Mouse (Mus musculus) limb, embryonic 14.5 days (tissue): ENCODE data around the gene Cbx3. TPM values are rescaled to one million over a fixed set of nuclear protein-coding genes. Genes with fewer than 3 reads are reported as not detected.

Experiments used
- ATAC-seq: fragments of 200-750 bp; cut with Nextera tagmentation; 2 replicates; pipeline ENCODE4 v1.8.0; 2017; ENCODE audit warnings: low read depth, moderate number of reproducible peaks, moderate TSS enrichment; ENCODE audit not compliant: low FRiP score
- DNase-seq: peaks from one replicate; pipeline ENCODE4 v3.0.0-alpha.2; 2015; ENCODE audit warnings: low spot score
- H3K27ac ChIP-seq: fragments of 300-500 bp; sonication (generic); replicated peaks from 2 replicates; pipeline ENCODE4 v1.5.1; 2014; ENCODE audit warnings: low read depth, mild to moderate bottlenecking, low read length, moderate library complexity, mixed read lengths
- H3K27me3 ChIP-seq: fragments of 300-500 bp; sonication (generic); 2 replicates; pipeline ENCODE4 v1.6.1; 2014; ENCODE audit warnings: low read length, mixed read lengths; ENCODE audit not compliant: control insufficient read depth, insufficient read depth
- H3K36me3 ChIP-seq: fragments of 300-500 bp; sonication (generic); 2 replicates; pipeline ENCODE4 v1.6.1; 2014; ENCODE audit warnings: mild to moderate bottlenecking, low read length, moderate library complexity, mixed read lengths; ENCODE audit not compliant: control insufficient read depth, insufficient read depth
- H3K4me1 ChIP-seq: fragments of 300-500 bp; sonication (generic); 2 replicates; pipeline ENCODE4 v1.6.1; 2014; ENCODE audit warnings: antibody characterized with exemption, low read length, mixed read lengths; ENCODE audit not compliant: control insufficient read depth, insufficient read depth
- H3K4me2 ChIP-seq: fragments of 300-500 bp; sonication (generic); replicated peaks from 2 replicates; pipeline ENCODE4 v1.6.1; 2014; ENCODE audit warnings: low read depth, mild to moderate bottlenecking, low read length, moderate library complexity; ENCODE audit not compliant: severe bottlenecking
- H3K4me3 ChIP-seq: fragments of 300-500 bp; sonication (generic); replicated peaks from 2 replicates; pipeline ENCODE4 v1.5.1; 2014; ENCODE audit warnings: low read length
- H3K9ac ChIP-seq: fragments of 300-500 bp; sonication (generic); 2 replicates; pipeline ENCODE4 v1.6.1; 2014; ENCODE audit warnings: mild to moderate bottlenecking, low read depth, low read length, moderate library complexity; ENCODE audit not compliant: severe bottlenecking
- H3K9me3 ChIP-seq: fragments of 300-500 bp; sonication (generic); 2 replicates; pipeline ENCODE4 v1.6.1; 2016; ENCODE audit warnings: low read length; ENCODE audit not compliant: control insufficient read depth
- POLR2A ChIP-seq: fragments of 200-500 bp; IDR thresholded peaks from 2 replicates; pipeline ENCODE4 v1.8.0; 2012; ENCODE audit warnings: inconsistent platforms, mild to moderate bottlenecking, moderate library complexity, borderline replicate concordance; ENCODE audit not compliant: insufficient read depth, insufficient read length; ENCODE audit errors: extremely low read depth
- WGBS: fragments of 180-500 bp; shearing (Covaris S2); extraction: QIAGEN DNeasy Blood & Tissue Kit; methylation state at CpG from one replicate; pipeline ENCODE4 v1.1.7; 2014; 5-methylcytosine and 5-hydroxymethylcytosine counted together
- polyA plus RNA-seq, 2 experiments: library from polyadenylated mRNA; depleted of rRNA in 1 of 2; stranded (reverse) in 1 of 2; unstranded in 1 of 2; fragments of >200 nt; fragmentation: Nextera tagmentation in 1 of 2; extraction: Ambion mirVana in 1 of 2; gene quantifications; 2 replicates each; pipeline versions ENCODE4 v1.2.1 to v1.2.3; 2012 to 2014

The Cbx3 gene
- polyA plus RNA-seq, 2 experiments = 120 to 444 TPM

GRCm38 (mm10) chr6:51459313-51460020 is 10.7 kb upstream of the Cbx3 start:
- ATAC-seq (peak; percentile 53), DNase-seq (no peak)
- H3K36me3 ChIP-seq = peaks cover 57% of the 10 kb centered on the region
- H3K9ac ChIP-seq = no peak overlapping the region
- H3K27me3 ChIP-seq = no peaks in the 10 kb centered on the region
- H3K4me1 ChIP-seq = 0 out of 2 replicates have a peak, but pooled peaks cover 3% of the 10 kb centered on the region
- H3K4me2 ChIP-seq = no peak overlapping the region
- TF ChIP-seq POLR2A = no peak
- no peaks in the 10 kb centered on the region for H3K9me3 ChIP-seq
- no peak overlapping the region for H3K4me3 ChIP-seq
- 41% methylated on average over 5 of the region's 5 CpGs for WGBS
- no peak overlapping the region for H3K27ac ChIP-seq

GRCm38 (mm10) chr6:51460021-51460360 is 10.2 kb upstream of the Cbx3 start:
- Histone ChIP-seq H3K4me2 (no peak overlapping the region), H3K9me3 (no peaks in the 10 kb centered on the region), H3K27ac (no peak overlapping the region), H3K4me1 (0 out of 2 replicates have a peak, but pooled peaks cover 1% of the 10 kb centered on the region), H3K36me3 (peaks cover 62% of the 10 kb centered on the region), H3K9ac (no peak overlapping the region), H3K4me3 (no peak overlapping the region), H3K27me3 (no peaks in the 10 kb centered on the region)
- 81% methylated on average over 4 of the region's 4 CpGs for WGBS
- ATAC-seq (no peak), DNase-seq (no peak)
- TF ChIP-seq POLR2A = no peak

GRCm38 (mm10) chr6:51460363-51460762 is 9.8 kb upstream of the Cbx3 start:
- Histone ChIP-seq H3K9me3 (no peaks in the 10 kb centered on the region), H3K4me3 (no peak overlapping the region), H3K27me3 (no peaks in the 10 kb centered on the region), H3K9ac (no peak overlapping the region), H3K27ac (no peak overlapping the region), H3K4me2 (no peak overlapping the region), H3K4me1 (0 out of 2 replicates have a peak, but pooled peaks cover 3% of the 10 kb centered on the region), H3K36me3 (peaks cover 66% of the 10 kb centered on the region)
- DNase-seq (no peak), ATAC-seq (no peak)
- 73% methylated on average over 3 of the region's 3 CpGs for WGBS
- no peak for TF ChIP-seq POLR2A

- H3K27ac ChIP-seq = no peak overlapping the region
- peak overlapping the region; percentile 99 for H3K4me3 ChIP-seq
- H3K9me3 ChIP-seq = no peaks in the 10 kb centered on the region
- peak overlapping the region; percentile 68 for H3K4me2 ChIP-seq
- peaks cover 24% of the 10 kb centered on the region for H3K4me1 ChIP-seq
- no peak for ATAC-seq
- H3K27me3 ChIP-seq = no peaks in the 10 kb centered on the region
- H3K36me3 ChIP-seq = peaks cover 50% of the 10 kb centered on the region
- TF ChIP-seq POLR2A = no peak
- peak overlapping the region; percentile 100 for H3K9ac ChIP-seq
- WGBS = 2% methylated on average over 2 of the region's 2 CpGs
- DNase-seq = peak; percentile 53
Measured at GRCm38 (mm10) chr6:51467649-51468048, 2.5 kb upstream of the Cbx3 start.

GRCm38 (mm10) chr6:51468891-51469561 is 1.1 kb upstream of the Cbx3 start:
- ATAC-seq (peak; percentile 17), DNase-seq (peak; percentile 81)
- H3K4me2 ChIP-seq = peak overlapping the region; percentile 68; the same call in 1 of the 2 replicates
- peaks cover 30% of the 10 kb centered on the region for H3K4me1 ChIP-seq
- peaks cover 51% of the 10 kb centered on the region for H3K36me3 ChIP-seq
- peak overlapping the region; percentile 100 for H3K9ac ChIP-seq
- H3K9me3 ChIP-seq = no peaks in the 10 kb centered on the region
- peak overlapping the region; percentile 100 for H3K27ac ChIP-seq
- no peak for TF ChIP-seq POLR2A
- WGBS = 3% methylated on average over 63 of the region's 63 CpGs
- H3K27me3 ChIP-seq = no peaks in the 10 kb centered on the region
- peak overlapping the region; percentile 99 for H3K4me3 ChIP-seq
